Mouse (Mus musculus): ENCODE results near the gene Chsy1. TPM values are rescaled to one million over a fixed set of nuclear protein-coding genes. Genes with fewer than 3 reads are reported as not detected.

Gene Chsy1
- polyA plus RNA-seq, 1 experiment: 8.2 TPM

DNA sequence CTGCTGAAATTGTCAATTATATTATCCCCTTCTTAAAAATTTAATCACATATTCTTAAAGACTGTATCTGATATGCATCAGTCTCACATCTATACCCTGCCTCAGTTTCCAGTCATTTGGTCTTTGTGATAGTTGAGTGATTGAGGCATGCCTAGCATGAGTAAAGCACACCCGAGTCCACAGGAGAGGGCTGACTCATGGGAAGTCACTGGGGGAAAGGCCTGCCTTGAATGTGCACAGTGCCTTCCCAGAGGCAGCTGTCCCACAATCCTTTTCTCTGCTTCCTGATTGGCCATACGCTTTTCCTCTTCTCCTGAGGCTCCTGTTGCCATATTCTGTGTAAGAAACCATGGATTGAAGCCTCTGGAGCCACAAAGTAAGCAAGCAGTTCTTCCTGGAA is 35.2 kb downstream of the Chsy1 start:
- Histone ChIP-seq H3K4me1 (ENCODE audit: control insufficient read depth, insufficient read depth, low read length) (peaks cover 13% of the 10 kb centered on the region), H3K27ac (ENCODE audit: insufficient read depth, low read length) (no peak overlapping the region), H3K4me3 (ENCODE audit: insufficient read depth, low read length) (no peak overlapping the region)
- TF ChIP-seq POLR2A (IDR thresholded peaks at IDR 0.05; ENCODE audit: extremely low read depth, insufficient read depth, low read length) (no peak), CTCF (IDR thresholded peaks at IDR 0.05; ENCODE audit: extremely low read depth, insufficient read depth, low read length) (no peak)

DNA sequence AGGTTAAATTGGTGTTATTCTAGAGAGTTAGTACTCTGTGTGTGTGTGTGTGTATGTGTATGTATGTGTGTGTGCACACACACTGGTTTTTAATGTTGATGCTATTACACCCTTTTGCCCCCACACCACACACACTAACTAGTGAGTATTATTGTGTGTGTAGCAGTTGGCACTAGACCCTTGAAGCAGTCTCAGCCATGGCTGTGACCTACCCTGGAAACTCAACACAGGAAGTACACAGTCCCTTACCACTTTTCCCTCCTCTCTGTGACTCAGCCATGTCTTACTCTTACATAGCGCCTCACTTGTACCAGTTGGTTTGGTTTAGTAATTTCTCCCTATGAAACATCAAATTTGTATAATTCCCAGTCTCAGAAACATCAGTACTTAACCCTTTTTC is 37.8 kb downstream of the Chsy1 start:
- TF ChIP-seq POLR2A (IDR thresholded peaks at IDR 0.05; ENCODE audit: extremely low read depth, insufficient read depth, low read length) (no peak), CTCF (IDR thresholded peaks at IDR 0.05; ENCODE audit: extremely low read depth, insufficient read depth, low read length) (no peak)
- Histone ChIP-seq H3K4me3 (ENCODE audit: insufficient read depth, low read length) (no peak overlapping the region), H3K4me1 (ENCODE audit: control insufficient read depth, insufficient read depth, low read length) (peaks cover 10% of the 10 kb centered on the region), H3K27ac (ENCODE audit: insufficient read depth, low read length) (no peak overlapping the region)

DNA sequence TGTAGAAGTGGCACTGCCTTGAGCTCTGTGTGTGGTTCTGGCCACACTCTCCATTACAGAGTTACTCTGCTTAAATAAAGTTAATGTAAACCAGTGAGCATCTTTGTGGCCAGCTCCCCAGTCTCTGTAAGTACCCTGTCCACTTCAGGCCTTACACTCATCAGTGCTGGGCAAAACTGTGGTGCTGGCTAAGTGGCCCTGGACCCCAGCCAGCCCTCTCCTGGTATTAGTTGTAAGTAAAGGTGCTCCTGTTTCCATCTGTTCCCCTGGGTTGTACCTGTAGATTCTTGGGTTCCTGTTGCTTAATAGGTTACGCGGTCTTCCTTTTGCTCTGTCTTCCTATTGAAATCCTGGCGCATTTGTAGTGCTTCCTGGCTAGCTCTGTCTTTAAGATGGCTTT is 38.5 kb downstream of the Chsy1 start:
- no peak overlapping the region for H3K27ac ChIP-seq (ENCODE audit: insufficient read depth, low read length)
- H3K4me1 ChIP-seq (ENCODE audit: control insufficient read depth, insufficient read depth, low read length): peaks cover 7% of the 10 kb centered on the region; the same call in 1 of the 2 replicates
- H3K4me3 ChIP-seq (ENCODE audit: insufficient read depth, low read length): no peak overlapping the region
- TF ChIP-seq POLR2A (IDR thresholded peaks at IDR 0.05; ENCODE audit: extremely low read depth, insufficient read depth, low read length) (no peak), CTCF (IDR thresholded peaks at IDR 0.05; ENCODE audit: extremely low read depth, insufficient read depth, low read length) (no peak)

DNA sequence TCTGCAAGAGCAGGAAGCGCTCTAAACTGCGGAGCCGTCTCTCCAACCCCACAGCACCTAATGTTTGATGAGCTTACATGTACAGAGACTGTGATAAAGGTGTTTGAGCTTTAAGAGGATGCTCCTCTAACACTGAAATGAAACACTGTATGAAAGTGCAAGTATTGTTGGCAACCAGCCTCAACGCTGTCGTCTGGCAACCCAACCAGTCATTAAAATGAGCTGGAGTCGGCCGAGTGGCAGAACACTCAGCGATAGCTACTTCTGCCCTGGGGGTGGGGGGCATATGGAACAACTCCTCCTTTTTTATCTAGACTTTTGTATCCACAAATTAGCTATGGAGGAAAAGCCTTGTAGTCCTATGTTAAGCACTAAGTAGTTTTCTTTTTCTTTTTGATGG is 40.2 kb downstream of the Chsy1 start:
- Histone ChIP-seq H3K4me3 (ENCODE audit: insufficient read depth, low read length) (no peak overlapping the region), H3K27ac (ENCODE audit: insufficient read depth, low read length) (no peak overlapping the region), H3K4me1 (ENCODE audit: control insufficient read depth, insufficient read depth, low read length) (peaks cover 6% of the 10 kb centered on the region; the same call in 1 of the 2 replicates)
- TF ChIP-seq POLR2A (IDR thresholded peaks at IDR 0.05; ENCODE audit: extremely low read depth, insufficient read depth, low read length) (no peak), CTCF (IDR thresholded peaks at IDR 0.05; ENCODE audit: extremely low read depth, insufficient read depth, low read length) (no peak)

DNA sequence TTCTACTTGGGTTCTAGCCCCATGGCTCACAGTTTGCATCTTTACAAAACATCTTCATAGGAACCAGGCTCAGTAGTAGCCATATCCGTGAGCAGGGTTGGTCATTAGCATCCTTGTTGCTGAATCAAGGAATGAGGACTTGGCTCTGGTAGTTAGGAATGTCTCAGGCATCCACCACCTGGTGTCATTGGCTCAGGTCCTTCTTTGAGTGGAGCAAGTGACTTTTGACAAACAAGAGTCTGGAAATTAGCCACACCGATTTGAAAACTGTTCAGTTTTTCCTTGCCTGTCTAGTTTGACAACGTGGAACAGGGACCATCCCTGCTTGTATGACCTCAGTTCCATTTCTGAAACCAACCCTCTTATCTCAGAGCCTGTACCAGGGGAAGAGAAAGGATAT is 41.1 kb downstream of the Chsy1 start:
- TF ChIP-seq POLR2A (IDR thresholded peaks at IDR 0.05; ENCODE audit: extremely low read depth, insufficient read depth, low read length): no peak
- TF ChIP-seq CTCF (IDR thresholded peaks at IDR 0.05; ENCODE audit: extremely low read depth, insufficient read depth, low read length): no peak
- Histone ChIP-seq H3K4me3 (ENCODE audit: insufficient read depth, low read length) (no peak overlapping the region), H3K27ac (ENCODE audit: insufficient read depth, low read length) (no peak overlapping the region), H3K4me1 (ENCODE audit: control insufficient read depth, insufficient read depth, low read length) (peaks cover 6% of the 10 kb centered on the region; the same call in 1 of the 2 replicates)

DNA sequence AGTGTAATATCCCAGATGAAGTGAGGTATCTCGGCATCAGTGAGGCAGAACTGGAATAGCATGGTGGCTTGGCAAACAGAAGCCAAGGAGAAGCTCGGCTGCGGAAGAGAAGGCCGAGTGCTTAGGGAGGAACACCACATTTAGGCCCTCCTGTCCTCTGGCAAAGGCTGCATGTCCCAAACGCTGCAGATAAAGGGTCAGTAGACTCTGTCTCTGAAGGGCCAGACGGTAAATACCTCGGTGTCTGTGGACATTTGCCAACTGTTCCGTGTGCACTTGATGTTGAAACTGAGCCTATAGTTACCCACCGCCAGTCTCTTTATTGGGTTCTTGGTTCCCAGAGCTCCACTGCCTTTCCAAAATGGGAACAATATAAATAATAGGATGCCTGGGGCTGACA is 48.1 kb downstream of the Chsy1 start:
- H3K4me1 ChIP-seq (ENCODE audit: control insufficient read depth, insufficient read depth, low read length): peaks cover 2% of the 10 kb centered on the region; the same call in 1 of the 2 replicates
- no peak overlapping the region for H3K27ac ChIP-seq (ENCODE audit: insufficient read depth, low read length)
- TF ChIP-seq CTCF (IDR thresholded peaks at IDR 0.05; ENCODE audit: extremely low read depth, insufficient read depth, low read length) (no peak), POLR2A (IDR thresholded peaks at IDR 0.05; ENCODE audit: extremely low read depth, insufficient read depth, low read length) (no peak)
- H3K4me3 ChIP-seq (ENCODE audit: insufficient read depth, low read length): no peak overlapping the region

DNA sequence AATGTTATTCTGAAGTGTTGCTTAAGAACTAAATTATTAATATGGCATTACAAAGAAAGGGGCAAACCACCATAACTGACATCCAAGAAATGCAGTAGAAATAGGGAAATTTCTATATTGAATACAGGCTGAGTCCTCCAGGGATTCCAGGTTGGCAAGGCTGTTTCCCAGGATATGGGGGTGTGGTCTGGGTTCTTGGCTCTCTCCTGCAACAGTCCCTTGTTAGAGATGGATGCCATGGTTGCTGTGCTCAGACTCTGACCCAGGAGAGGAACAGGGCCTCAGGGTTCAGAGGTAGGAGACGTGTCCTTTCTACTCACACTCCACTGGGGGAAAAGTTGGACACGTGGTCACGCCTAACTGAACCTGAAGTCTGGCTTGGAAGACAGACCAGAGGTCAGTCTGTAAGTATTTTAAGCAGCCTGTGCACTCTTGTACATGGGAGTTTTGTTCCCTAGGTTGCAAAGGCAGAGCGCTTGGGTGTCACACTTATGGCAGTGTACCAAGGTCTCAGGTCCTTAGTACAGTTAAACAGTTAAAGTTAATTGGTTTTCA is 48.6 kb downstream of the Chsy1 start:
- TF ChIP-seq POLR2A (IDR thresholded peaks at IDR 0.05; ENCODE audit: extremely low read depth, insufficient read depth, low read length) (no peak), CTCF (IDR thresholded peaks at IDR 0.05; ENCODE audit: extremely low read depth, insufficient read depth, low read length) (no peak)
- peaks cover 2% of the 10 kb centered on the region; the same call in 1 of the 2 replicates for H3K4me1 ChIP-seq (ENCODE audit: control insufficient read depth, insufficient read depth, low read length)
- no peak overlapping the region for H3K27ac ChIP-seq (ENCODE audit: insufficient read depth, low read length)
- H3K4me3 ChIP-seq (ENCODE audit: insufficient read depth, low read length): no peak overlapping the region

DNA sequence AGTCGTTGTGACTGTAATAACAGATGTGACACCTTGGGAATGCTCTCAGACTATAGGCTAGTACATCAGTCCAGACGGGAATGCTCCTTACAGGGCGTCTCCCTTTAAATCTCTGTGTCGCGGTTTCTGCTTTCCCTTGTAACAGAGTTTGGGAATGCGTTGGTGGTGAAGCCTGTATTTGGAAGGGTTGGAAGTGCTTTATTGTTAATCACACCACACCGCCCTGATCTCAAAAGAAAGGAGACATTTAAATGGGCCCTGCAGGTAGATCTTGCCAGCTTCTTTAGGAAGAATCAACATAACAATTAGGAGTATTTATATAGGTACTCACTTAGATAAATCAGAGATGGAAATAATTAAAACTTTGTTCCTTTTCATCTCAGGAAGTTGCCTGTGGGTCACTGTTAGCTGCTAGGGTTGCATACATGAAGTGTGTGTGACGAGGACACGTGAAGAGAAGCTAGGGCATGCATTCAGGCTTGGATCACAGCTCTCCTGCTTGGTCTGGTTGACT is 49.4 kb downstream of the Chsy1 start:
- no peak overlapping the region for H3K27ac ChIP-seq (ENCODE audit: insufficient read depth, low read length)
- H3K4me3 ChIP-seq (ENCODE audit: insufficient read depth, low read length): no peak overlapping the region
- TF ChIP-seq POLR2A (IDR thresholded peaks at IDR 0.05; ENCODE audit: extremely low read depth, insufficient read depth, low read length) (no peak), CTCF (IDR thresholded peaks at IDR 0.05; ENCODE audit: extremely low read depth, insufficient read depth, low read length) (no peak)
- peaks cover 2% of the 10 kb centered on the region; the same call in 1 of the 2 replicates for H3K4me1 ChIP-seq (ENCODE audit: control insufficient read depth, insufficient read depth, low read length)

DNA sequence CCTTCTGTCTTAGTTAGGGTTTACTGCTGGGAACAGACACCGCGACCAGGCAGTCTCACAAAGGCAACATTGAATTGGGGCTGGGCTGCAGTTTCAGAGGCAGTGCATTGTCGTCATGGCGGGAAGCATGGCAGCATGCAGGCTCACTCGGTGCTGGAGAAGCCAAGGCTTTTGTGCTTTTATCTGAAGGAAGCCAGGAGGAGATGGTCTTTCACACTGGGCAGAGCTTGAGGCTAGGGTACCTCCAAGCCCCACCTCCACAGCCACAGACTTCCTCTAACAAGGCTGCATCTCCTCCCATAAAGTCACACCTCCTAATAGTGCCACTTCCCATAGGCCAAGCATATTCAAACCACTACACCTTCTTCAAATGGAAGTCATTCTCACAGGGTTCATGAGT is 50.6 kb downstream of the Chsy1 start:
- no peak overlapping the region for H3K27ac ChIP-seq (ENCODE audit: insufficient read depth, low read length)
- H3K4me1 ChIP-seq (ENCODE audit: control insufficient read depth, insufficient read depth, low read length): peaks cover 2% of the 10 kb centered on the region; the same call in 1 of the 2 replicates
- TF ChIP-seq POLR2A (IDR thresholded peaks at IDR 0.05; ENCODE audit: extremely low read depth, insufficient read depth, low read length): no peak
- TF ChIP-seq CTCF (IDR thresholded peaks at IDR 0.05; ENCODE audit: extremely low read depth, insufficient read depth, low read length): no peak
- no peak overlapping the region for H3K4me3 ChIP-seq (ENCODE audit: insufficient read depth, low read length)

DNA sequence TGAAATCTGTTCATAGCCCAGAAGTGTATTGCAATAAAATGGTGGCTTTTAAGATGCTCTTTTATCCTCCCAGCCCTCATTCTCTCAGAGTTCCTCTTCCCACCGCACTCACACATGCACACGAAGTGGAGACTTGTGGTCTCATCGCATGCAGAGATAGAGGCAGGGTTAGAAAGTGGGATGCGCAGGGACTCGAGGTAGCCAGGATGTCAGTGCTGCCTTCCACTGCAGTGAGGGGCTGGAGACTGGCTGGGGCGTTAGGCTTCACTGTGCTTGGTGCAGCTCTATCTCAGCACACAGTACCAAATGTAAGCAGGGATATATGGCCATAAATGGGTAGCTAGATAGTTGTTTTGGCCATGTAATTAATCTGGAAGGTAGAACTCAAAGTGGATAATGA is 52.5 kb downstream of the Chsy1 start:
- Histone ChIP-seq H3K4me3 (ENCODE audit: insufficient read depth, low read length) (no peak overlapping the region), H3K4me1 (ENCODE audit: control insufficient read depth, insufficient read depth, low read length) (peaks cover 2% of the 10 kb centered on the region; the same call in 1 of the 2 replicates), H3K27ac (ENCODE audit: insufficient read depth, low read length) (no peak overlapping the region)
- TF ChIP-seq CTCF (IDR thresholded peaks at IDR 0.05; ENCODE audit: extremely low read depth, insufficient read depth, low read length): no peak
- no peak for TF ChIP-seq POLR2A (IDR thresholded peaks at IDR 0.05; ENCODE audit: extremely low read depth, insufficient read depth, low read length)
